Mouse (Mus musculus) thymus, postnatal 14 days (tissue): ENCODE measurements around the gene Zfp87.

Source experiments
- DNase-seq: peaks from one replicate; pipeline ENCODE4 v3.0.0; 2021

Zfp87 gene

DNA sequence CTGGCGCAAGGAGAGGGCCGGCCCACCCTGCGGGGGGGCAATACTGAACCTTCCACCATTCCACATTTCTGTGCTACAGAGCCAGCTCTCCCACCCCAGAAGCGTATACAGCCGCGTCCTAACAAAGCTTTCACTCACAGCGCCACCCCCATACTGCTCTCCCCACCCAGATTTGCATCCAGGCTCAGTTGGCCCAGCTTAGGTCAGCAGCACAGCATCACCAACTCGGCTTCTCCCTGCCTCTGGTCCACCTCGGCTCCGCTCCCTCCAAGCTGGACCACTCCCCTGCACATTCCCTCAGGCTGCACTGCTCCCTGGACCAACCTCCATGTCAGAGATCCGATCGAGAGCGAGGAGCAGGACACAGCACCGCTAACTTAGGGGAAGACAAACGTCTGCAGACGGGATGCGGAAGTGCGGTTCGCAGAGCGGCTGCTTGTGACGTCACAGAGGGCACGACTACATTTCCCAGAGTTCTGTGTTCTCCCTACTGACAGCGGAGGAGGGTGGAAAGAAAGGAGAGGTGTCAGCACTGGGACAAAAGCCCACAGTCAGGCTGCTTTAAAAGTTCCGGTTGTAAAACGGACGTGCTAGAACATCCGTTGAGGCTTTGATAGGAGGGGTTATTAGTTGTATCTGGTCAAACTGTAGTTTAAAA is at the start of gene Zfp87, which contains the start of gene Gm26965:
TSS of gene Zfp87 (minus strand) at position 425 of the 658 bp plus-strand sequence.
TSS of gene Gm26965 (minus strand) at position 399 of the 658 bp plus-strand sequence.
- peak; percentile 94 for DNase-seq

- DNase-seq, result no peak
Observed at GRCm38 (mm10) chr13:67572591-67573189, 46.7 kb upstream of the Zfp87 start.

DNA sequence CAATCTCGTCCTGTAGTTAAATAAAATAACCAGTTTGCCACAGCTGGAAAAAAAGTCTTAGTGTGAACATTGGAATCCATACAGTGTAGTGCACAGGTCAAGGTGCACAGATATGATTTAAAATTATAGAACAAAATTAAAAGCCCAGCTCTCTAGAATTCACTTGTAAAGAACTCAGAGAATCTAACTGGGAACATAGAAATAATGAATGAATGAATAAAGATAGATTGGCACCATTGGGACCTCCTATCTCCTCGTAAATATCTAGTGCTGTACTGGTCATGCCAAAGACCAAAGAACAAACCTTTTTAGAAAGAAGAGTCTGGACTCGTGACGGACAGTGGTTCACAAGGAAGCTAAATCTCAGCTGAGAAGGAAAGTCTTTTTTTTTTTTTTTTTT is 27.8 kb upstream of the Zfp87 start, which contains the start of gene Zfp748:
TSS of gene Zfp748 (minus strand) at position 101 of the 400 bp plus-strand sequence.
- DNase-seq, result no peak

GRCm38 (mm10) chr13:67552505-67553346 is 26.7 kb upstream of the Zfp87 start:
- DNase-seq, result peak; percentile 89

DNA sequence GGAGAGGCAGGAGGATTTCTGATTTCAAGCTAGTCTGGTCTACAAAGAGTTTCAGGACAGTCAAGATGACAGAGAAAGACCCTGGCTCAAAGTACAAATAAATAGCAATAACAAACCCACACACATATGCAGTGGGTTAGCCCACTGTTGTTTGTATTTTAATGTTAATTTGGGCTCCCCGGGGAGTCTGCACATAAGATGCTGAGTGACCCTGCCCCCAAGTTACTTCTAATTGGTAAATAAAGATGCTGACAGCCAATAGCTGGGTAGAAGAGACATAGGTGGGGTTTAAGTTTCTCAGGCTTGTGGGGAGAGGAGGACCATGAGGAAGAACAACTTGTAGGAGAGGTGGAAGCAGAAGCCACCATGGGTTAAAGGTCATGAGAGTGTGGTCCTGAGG is 20.0 kb upstream of the Zfp87 start:
- DNase-seq, result no peak

- no peak for DNase-seq
Observed at GRCm38 (mm10) chr13:67527049-67527730, 1.2 kb upstream of the Zfp87 start.

DNA sequence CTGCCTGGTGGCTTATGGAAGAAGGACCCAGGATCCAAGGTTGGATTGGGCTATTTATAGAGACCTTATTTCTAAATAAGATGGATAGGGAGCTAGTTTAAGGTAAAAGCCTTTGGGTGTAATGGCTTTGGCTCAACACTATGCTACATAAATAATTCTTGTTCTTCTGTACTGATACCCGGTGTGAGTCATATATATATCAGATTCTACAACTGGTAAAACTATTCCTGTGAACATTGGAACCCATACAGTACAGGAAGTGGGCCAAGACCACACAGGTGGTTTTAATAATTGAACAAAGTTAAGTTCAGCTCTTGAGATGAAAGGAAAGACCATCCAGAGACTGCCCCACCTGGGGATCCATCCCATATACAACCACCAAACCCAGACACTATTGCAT is 25.1 kb downstream of the Zfp87 start:
- DNase-seq, result no peak

DNA sequence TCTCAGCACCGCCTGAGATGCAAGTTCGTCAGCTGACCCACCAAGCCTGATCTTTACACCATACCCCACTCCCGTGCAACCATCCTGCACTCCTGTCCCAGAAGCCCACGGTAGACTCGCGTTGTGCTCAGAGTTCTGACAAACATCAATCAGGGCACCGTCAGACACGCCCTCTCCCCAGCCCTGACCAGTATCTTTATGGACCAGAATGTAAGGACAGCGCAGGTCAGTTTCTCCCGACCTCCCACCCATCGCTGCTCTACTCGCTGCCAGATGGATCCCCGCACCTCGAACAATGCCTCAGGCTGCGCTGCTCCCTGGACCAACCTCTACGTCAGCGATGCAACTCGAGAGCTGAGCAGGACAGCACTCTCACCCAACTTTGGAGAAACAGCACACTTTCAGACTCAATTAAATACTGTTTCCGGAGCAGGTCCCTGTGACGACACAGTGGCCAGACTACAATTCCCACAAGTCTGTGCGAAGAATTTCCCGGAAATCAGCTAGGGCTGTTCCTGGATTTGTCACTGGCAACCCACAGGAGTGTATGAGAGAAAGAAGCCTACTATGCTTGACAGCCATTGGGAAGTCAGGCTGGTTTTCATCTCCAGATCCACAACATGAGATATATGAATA is 25.8 kb downstream of the Zfp87 start, which contains the start of gene Zfp58:
TSS of gene Zfp58 (minus strand) at position 472 of the 636 bp plus-strand sequence.
- DNase-seq, result peak; percentile 87

- DNase-seq, result no peak
Observed at GRCm38 (mm10) chr13:67495631-67496030, 30.3 kb downstream of the Zfp87 start.

DNA sequence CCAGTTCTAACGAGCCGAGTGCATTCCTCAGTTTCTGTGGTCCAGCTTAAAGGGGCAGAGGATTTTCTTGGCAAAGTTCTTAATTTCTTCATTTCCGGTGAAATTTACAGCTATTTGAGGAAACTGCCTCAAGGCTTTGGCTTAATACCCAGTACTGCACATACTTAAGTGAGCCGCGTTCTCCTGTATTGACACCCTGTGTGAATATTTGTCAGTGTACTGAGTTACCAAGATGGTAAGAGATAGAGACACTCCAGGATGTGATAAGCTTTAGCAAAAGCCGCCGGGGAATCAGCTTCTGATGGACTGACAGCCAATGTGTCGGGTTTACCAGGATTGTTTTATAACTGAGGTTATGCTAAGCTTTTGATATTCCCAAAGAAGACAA is 41.6 kb downstream of the Zfp87 start:
- DNase-seq, result peak; percentile 8

DNA sequence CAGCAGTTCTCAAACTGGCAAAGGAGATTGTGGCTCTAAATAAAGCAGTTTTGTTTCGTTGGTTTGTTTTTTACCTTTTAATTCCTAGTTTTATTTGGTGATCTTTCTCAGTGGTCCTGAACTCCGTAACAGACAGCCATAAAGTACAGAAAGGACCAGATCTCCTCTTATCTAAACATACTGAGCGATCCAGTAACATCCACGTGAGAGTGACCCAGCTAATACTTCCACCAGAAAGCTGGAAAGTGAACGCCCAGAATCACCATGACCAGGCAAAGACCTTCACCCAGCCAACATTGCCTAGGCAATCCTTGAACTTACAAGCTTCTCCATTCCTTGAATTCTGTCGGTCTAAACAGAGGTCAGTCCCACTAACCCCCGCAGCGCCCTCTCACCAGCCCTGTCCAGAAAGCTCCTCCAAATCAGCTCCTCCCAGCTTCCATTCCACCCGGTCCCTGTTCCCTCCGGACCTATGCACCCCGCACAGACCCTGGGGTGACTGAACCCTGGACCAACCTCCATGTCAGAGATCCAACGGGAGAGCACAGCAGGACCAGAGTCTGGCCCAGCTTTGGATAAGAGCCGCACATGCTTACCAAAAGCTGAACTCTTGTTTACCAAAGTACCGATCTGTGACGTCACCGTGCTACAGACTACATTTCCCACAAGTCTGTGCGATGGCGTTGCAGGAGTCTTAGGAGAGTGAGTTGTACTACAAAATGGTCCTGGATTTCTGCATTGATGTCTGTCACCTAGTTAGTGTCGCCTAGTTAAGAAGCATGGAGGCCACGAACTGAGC is 42.2 kb downstream of the Zfp87 start, which contains the start of gene Zfp874b:
TSS of gene Zfp874b (minus strand) at position 634 of the 799 bp plus-strand sequence.
- DNase-seq, result peak; percentile 90

DNA sequence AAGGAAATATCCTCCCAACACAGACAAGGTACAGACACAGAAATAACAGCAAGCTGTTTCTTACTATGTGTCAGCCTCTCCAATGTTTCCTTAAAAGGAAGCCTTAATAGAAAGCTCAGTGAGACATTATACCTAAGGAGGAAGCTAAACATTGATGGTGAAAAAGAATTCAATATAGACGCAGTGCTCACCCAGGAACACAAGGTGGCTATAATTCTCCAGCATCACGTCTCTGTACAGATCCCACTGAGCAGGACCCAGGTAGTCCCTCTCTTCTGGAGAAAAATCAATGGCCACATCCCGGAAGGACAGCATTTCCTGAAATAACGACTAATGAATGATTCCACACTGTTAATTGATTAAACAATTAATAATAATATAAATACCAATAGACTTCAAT is 44.4 kb downstream of the Zfp87 start:
- DNase-seq, result no peak

DNA sequence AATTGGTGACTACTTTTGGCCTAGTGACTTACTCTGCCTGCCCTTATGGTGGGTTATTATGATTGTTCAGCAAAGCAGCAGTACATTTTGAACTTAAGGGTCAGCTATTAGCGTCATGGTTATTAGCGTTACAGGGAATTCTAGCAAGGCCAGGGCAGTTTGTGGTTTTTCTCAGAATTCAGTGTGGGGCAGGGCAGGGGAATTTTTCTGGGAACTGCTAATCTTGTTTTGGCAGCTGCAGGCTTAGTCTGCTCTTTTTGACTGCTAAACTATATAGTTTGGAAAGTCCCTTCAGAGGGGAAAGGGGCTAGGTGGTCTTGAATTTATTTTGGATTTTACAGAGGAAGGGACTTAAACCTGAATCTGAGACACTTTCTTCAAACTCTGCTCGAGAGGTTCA is 56.7 kb downstream of the Zfp87 start:
- no peak for DNase-seq
